Mouse (Mus musculus) midbrain, embryonic 12.5 days (tissue): ENCODE measurements at regions not wholly inside any gene's neighbourhood (a gene's known extent, or its start where the extent isn't known, plus 50 kb on each side); places are given as distances from the start of the nearest gene placed in this dataset.

Experiments used
- ATAC-seq: fragments of 200-750 bp; cut with Nextera tagmentation; 2 replicates; pipeline ENCODE4 v1.8.0; 2017; ENCODE audit warnings: low read depth, moderate TSS enrichment, moderate library complexity; ENCODE audit not compliant: low FRiP score
- H3K27ac ChIP-seq: fragments of 300-500 bp; sonication (generic); replicated peaks from 2 replicates; pipeline ENCODE4 v1.5.1; 2016; ENCODE audit warnings: mild to moderate bottlenecking
- H3K27me3 ChIP-seq: fragments of 300-500 bp; sonication (generic); 2 replicates; pipeline ENCODE4 v1.6.1; 2016; ENCODE audit warnings: mild to moderate bottlenecking
- H3K36me3 ChIP-seq: fragments of 300-500 bp; sonication (generic); 2 replicates; pipeline ENCODE4 v1.6.1; 2016
- H3K4me1 ChIP-seq: fragments of 300-500 bp; sonication (generic); 2 replicates; pipeline ENCODE4 v1.6.1; 2016
- H3K4me2 ChIP-seq: fragments of 300-500 bp; sonication (generic); replicated peaks from 2 replicates; pipeline ENCODE4 v1.6.1; 2016; ENCODE audit warnings: mild to moderate bottlenecking, moderate library complexity
- H3K4me3 ChIP-seq: fragments of 300-500 bp; sonication (generic); 2 replicates; pipeline ENCODE4 v1.5.1; 2016; ENCODE audit warnings: mild to moderate bottlenecking
- H3K9ac ChIP-seq: fragments of 300-500 bp; sonication (generic); replicated peaks from 2 replicates; pipeline ENCODE4 v1.6.1; 2016; ENCODE audit warnings: mild to moderate bottlenecking, moderate library complexity
- H3K9me3 ChIP-seq: fragments of 300-500 bp; sonication (generic); 2 replicates; pipeline ENCODE4 v1.6.1; 2016; ENCODE audit warnings: mild to moderate bottlenecking
- WGBS: fragments of 180-500 bp; shearing (Covaris S2); methylation state at CpG from one replicate; pipeline ENCODE4 v1.1.7; 2016; 5-methylcytosine and 5-hydroxymethylcytosine counted together

DNA sequence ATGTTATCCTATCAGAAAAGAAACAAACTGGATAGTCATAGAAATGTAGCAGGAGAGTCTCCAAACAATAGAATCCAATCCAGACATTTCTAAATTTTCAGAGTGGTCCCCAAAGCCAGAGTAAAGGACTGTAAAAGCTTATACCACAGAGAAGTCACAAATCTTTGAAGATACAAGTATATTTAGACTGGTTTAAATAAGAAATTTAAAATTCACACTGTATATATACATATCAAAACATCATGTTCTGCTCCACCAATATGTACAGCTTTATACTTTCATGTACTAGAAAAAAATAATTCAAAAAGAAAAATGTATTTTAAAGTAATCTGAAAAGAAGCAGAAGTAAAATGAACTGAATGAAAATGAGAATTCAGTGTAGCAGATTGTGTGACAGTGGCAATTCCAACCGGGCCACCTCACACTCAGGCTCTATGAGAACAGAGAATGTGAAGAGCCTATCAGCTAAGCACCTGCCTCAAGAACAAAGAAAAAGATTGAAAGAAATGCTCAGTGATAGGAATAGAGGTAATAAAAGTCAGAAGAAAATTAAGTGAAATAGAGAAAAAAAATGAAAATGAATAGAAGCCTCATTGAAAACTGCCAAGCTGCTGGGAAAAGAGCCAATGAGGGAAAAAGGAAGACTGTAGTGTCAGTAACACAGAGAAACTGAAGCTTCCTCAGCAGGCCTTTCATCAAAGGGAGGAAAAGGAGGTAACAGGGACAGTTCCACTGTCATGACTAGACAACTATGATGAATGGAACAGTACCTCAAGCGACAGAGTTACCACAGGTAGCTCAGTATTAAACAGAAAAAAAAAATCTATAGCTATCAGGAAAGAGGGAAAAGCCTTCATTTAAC, 209.5 kb downstream of the Cst10 start:
- H3K4me1 ChIP-seq: no peaks in the 10 kb centered on the region
- H3K9me3 ChIP-seq: no peaks in the 10 kb centered on the region
- ATAC-seq: no peak
- no peak overlapping the region for H3K27ac ChIP-seq
- 89% methylated on average over 2 of the region's 2 CpGs for WGBS
- no peaks in the 10 kb centered on the region for H3K36me3 ChIP-seq
- H3K4me2 ChIP-seq: no peak overlapping the region
- no peaks in the 10 kb centered on the region for H3K27me3 ChIP-seq
- H3K9ac ChIP-seq: no peak overlapping the region
- no peak overlapping the region for H3K4me3 ChIP-seq

DNA sequence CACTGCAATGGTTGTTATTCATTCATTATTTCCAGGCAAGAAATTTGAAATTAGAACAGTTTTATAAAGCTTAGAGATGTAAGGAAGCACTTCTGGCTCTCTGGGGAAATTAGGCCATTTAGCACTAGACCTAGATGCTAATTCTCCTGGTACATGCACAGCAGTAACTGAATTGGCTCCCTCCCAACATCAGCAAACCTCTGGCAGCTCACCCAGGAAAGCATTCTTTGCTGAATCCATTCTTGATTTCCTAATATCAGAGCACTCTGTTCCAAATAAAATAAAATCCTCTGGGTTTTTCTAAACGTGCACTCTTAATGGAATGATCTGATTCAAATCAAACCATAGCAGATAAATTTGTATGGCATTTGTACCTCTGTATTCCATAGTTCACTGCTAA, 203.4 kb upstream of the Syndig1 start:
- Histone ChIP-seq H3K27ac (no peak overlapping the region), H3K36me3 (no peaks in the 10 kb centered on the region), H3K4me3 (no peak overlapping the region), H3K4me2 (no peak overlapping the region), H3K9me3 (no peaks in the 10 kb centered on the region), H3K4me1 (no peaks in the 10 kb centered on the region), H3K27me3 (no peaks in the 10 kb centered on the region), H3K9ac (no peak overlapping the region)
- no peak for ATAC-seq
- 63% methylated on average over 1 of the region's 1 CpGs for WGBS

DNA sequence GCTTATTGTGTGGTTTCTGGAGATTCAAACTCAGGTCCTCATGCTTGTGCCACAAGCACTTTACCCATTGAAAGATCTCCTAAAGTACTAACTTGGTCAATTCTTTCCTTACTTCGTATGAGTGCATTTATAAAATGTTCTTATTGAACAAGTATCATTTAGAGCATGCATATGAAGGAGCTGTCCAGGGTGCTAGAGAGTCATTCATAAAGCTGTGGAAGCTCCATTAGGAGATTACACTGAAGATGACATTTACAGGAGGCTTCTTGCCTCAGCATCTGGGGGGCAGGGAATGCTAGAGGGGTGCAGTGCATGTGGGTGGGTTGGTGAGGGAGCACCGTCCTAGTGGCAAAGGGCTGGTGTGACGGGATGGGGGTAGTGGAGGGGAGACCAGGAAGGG, 187.8 kb upstream of the Syndig1 start:
- ATAC-seq: no peak
- Histone ChIP-seq H3K9me3 (no peaks in the 10 kb centered on the region), H3K27ac (no peak overlapping the region), H3K4me2 (no peak overlapping the region), H3K27me3 (no peaks in the 10 kb centered on the region), H3K4me1 (no peaks in the 10 kb centered on the region), H3K36me3 (no peaks in the 10 kb centered on the region), H3K4me3 (no peak overlapping the region), H3K9ac (no peak overlapping the region)
- 92% methylated on average over 3 of the region's 3 CpGs for WGBS

DNA sequence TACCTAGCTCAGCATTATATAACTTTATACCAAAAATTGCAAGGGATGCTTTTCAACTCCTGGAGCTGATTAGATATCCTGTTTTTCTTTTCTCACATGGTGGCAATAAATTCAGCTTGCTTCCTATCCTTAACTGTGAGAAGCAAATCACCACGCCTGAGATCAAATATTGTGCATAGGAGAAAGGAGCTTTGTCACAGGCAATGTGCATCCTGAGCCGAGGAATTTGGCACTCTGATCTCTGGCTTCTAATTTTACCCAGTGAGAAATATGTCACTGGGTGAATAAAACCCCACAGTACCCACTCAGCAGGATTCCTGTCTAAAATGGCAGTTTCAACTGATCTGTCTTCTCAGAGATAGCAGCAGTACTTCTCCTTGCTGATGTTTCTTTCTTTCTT, 177.2 kb upstream of the Syndig1 start:
- no peaks in the 10 kb centered on the region for H3K4me1 ChIP-seq
- no peak overlapping the region for H3K27ac ChIP-seq
- whole genome bisulfite sequencing: 67% methylated on average over 2 of the region's 2 CpGs
- no peaks in the 10 kb centered on the region for H3K36me3 ChIP-seq
- H3K4me2 ChIP-seq: no peak overlapping the region
- no peak for ATAC-seq
- H3K9me3 ChIP-seq: no peaks in the 10 kb centered on the region
- no peaks in the 10 kb centered on the region for H3K27me3 ChIP-seq
- H3K9ac ChIP-seq: no peak overlapping the region
- no peak overlapping the region for H3K4me3 ChIP-seq

DNA sequence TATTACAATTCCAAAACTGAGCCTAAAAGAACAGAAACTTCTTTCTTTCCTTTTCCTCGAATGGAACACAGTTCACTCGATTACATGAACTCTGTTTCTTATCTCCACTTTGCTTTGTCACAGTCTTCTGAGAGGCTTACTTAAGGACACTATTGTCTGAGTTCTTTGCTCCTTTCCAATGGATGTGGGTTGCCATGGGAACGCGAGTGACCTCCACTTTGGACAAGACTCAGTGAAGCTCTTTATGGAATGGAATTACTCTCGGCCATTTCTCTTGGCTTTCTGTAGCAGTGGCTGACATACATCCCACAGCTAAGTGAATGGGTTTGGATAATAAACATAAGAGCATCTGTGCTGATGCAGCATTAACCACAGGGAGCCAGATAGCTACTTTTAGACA, 167.9 kb upstream of the Syndig1 start:
- WGBS: 38% methylated on average over 5 of the region's 5 CpGs
- peak; percentile 69; the same call in 1 of the 2 replicates for ATAC-seq

DNA sequence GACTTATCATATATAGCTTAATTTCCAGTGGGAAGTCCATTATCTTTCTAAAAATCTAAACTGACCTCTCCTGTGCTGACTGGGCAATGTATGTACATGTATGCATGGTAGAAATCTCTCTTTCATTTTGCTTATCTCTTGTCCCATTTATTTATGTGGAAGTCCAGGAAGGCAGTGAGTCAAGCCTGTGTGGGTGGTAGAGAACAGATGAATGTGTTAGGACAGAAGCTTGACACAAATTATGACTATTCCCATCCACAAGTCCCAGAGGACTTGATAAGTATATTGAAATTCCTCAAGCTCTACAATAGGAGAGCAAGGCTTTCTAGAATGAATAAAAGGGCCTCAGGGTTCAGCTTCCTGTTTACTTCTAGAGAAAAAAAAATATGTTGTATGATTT, 164.6 kb upstream of the Syndig1 start:
- H3K4me2 ChIP-seq: no peak overlapping the region
- peaks cover 5% of the 10 kb centered on the region; the same call in 1 of the 2 replicates for H3K4me1 ChIP-seq
- H3K36me3 ChIP-seq: no peaks in the 10 kb centered on the region
- no peak overlapping the region for H3K27ac ChIP-seq
- no peak overlapping the region for H3K9ac ChIP-seq
- ATAC-seq: no peak
- no peaks in the 10 kb centered on the region for H3K9me3 ChIP-seq
- H3K4me3 ChIP-seq: no peak overlapping the region
- no peaks in the 10 kb centered on the region for H3K27me3 ChIP-seq

More for the DNA sequence above, 167.9 kb upstream of the Syndig1 start:
- no peaks in the 10 kb centered on the region for H3K9me3 ChIP-seq
- no peak overlapping the region for H3K4me2 ChIP-seq
- H3K36me3 ChIP-seq: no peaks in the 10 kb centered on the region
- no peak overlapping the region for H3K9ac ChIP-seq
- peaks cover 5% of the 10 kb centered on the region; the same call in 1 of the 2 replicates for H3K4me1 ChIP-seq
- H3K4me3 ChIP-seq: no peak overlapping the region
- no peaks in the 10 kb centered on the region for H3K27me3 ChIP-seq
- H3K27ac ChIP-seq: no peak overlapping the region

DNA sequence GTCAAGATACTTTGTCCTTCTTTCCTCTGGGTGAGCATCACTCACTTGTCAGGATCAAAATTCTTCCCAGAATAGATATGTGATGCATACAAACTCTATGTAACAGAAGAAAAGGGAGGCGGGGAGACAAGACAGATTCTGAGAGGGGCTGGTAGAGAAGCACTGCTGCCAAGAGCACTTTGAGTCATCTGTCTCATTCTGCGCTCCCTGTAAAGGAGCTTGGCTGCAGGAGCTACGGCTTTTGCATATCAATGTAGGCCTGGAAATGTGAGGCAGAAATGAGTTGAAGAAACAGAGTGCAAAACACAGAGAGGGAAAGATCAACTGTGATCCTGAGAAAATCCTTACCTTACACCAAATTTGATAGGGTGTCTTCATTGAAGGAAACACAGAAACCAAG, 162.6 kb upstream of the Syndig1 start:
- WGBS: 77% methylated on average over 3 of the region's 3 CpGs
- no peak for ATAC-seq

DNA sequence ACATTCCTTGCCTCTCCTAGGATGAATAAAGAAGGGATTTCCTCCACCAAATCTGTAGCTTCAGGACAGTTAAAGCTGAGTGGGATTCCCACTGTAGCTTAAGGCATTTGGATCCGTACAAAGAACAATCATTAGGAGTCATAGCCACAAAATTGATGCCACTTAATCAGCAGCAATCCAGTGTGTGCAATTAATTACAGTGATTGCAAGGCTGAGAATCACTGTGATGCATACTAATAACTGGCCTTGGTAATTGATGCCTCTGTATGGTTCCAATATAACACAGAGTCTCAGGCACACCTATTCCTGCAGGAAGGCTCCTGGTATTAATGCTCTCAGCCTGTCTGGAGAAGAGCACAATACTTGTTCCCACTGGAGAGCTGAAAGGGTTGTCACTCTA, 157.1 kb upstream of the Syndig1 start:
- no peak overlapping the region for H3K9ac ChIP-seq
- no peak overlapping the region for H3K4me2 ChIP-seq
- H3K27me3 ChIP-seq: no peaks in the 10 kb centered on the region
- no peak overlapping the region for H3K4me3 ChIP-seq
- no peaks in the 10 kb centered on the region; the same call in 1 of the 2 replicates for H3K4me1 ChIP-seq
- 58% methylated on average over 1 of the region's 1 CpGs for WGBS
- ATAC-seq: no peak
- no peaks in the 10 kb centered on the region for H3K9me3 ChIP-seq
- H3K36me3 ChIP-seq: no peaks in the 10 kb centered on the region
- H3K27ac ChIP-seq: no peak overlapping the region

More for the DNA sequence above, 162.6 kb upstream of the Syndig1 start:
- Histone ChIP-seq H3K36me3 (no peaks in the 10 kb centered on the region), H3K27me3 (no peaks in the 10 kb centered on the region), H3K27ac (no peak overlapping the region), H3K4me1 (no peaks in the 10 kb centered on the region; the same call in 1 of the 2 replicates), H3K9ac (no peak overlapping the region), H3K9me3 (no peaks in the 10 kb centered on the region), H3K4me2 (no peak overlapping the region), H3K4me3 (no peak overlapping the region)

DNA sequence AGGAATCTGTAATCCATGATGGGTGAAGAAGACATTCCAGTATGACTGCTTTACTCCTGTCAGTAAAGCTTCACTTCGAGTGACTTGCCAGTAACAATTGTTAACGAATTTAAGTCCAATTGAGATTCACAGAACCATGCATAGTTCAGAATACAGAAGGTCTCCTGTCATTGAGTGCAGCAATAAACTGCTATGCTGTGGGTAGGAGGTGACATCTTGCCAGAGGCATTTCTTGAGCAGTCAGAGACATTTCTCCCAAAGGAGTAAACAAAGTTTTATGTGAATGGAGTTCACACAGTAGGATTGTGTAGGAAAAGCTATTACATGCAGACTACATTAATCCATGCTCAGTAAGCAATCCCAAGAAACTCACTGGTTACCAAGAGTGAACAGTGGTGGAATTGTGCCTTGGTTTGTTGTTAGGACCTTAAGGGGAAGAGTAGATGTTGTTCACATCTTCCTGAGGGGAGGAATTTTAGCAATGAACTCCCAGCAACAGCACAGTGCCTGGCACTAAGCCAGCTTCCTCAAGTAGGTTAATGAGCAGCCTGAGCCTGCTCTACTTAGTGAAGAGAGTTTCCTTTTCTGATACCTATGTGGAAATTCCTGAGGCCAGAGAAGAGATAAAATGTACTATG, 149.1 kb upstream of the Syndig1 start:
- H3K36me3 ChIP-seq: no peaks in the 10 kb centered on the region
- WGBS: 63% methylated on average over 2 of the region's 2 CpGs
- ATAC-seq: no peak

DNA sequence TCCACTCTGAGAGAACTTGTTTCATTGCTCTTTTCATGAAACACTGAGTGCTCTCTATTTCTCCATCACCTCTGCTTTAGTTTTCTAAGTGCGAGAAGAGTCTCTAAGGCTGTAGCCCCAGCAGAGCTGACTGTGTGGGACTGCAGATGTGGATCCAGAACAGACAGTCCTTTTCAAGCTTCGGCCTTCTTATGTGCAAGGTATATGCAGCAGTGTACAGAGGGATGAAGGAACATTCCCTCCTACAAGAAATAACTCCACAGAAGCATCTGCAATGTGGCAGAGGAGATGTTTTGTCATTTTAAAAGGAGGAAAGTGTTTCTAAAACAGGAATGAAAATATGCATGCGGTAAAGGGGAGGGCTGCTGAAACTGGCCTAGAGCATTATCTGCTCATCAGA, 106.7 kb upstream of the Syndig1 start:
- no peak for ATAC-seq
- no peak overlapping the region for H3K27ac ChIP-seq
- 86% methylated on average over 3 of the region's 3 CpGs for WGBS
- H3K36me3 ChIP-seq: no peaks in the 10 kb centered on the region
- H3K9me3 ChIP-seq: no peaks in the 10 kb centered on the region
- no peak overlapping the region for H3K4me2 ChIP-seq
- H3K9ac ChIP-seq: no peak overlapping the region
- H3K4me3 ChIP-seq: no peak overlapping the region
- no peaks in the 10 kb centered on the region for H3K4me1 ChIP-seq
- H3K27me3 ChIP-seq: no peaks in the 10 kb centered on the region

More for the DNA sequence above, 149.1 kb upstream of the Syndig1 start:
- H3K9me3 ChIP-seq: no peaks in the 10 kb centered on the region
- no peak overlapping the region for H3K4me2 ChIP-seq
- H3K4me1 ChIP-seq: no peaks in the 10 kb centered on the region
- no peak overlapping the region for H3K9ac ChIP-seq
- H3K27me3 ChIP-seq: no peaks in the 10 kb centered on the region
- H3K4me3 ChIP-seq: no peak overlapping the region
- no peak overlapping the region for H3K27ac ChIP-seq

DNA sequence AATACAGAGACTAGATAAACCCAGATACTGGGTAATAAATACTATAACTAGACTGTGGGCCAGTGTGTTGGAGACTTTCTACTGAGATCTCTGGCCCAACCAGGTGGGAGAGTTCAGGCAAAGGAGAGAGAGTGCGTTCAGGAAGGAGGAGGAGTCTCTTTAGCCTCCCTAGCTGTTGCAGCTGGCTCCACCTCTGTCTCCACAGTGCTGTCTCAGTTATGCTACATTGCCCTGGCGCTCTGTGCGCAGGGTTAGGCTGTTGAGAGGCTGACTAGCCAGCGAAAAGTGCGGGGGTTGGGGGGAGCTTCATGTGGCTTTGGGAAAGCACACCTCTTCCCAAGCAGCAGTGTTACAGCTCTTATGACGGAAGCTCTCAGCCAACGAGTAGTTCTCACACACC, 104.7 kb upstream of the Syndig1 start:
- Histone ChIP-seq H3K4me1 (no peaks in the 10 kb centered on the region), H3K4me3 (no peak overlapping the region), H3K27me3 (no peaks in the 10 kb centered on the region), H3K9me3 (no peaks in the 10 kb centered on the region), H3K9ac (no peak overlapping the region), H3K4me2 (no peak overlapping the region), H3K36me3 (no peaks in the 10 kb centered on the region), H3K27ac (no peak overlapping the region)
- 0 out of 2 replicates have a peak, but pooled peaks have one; percentile 42 for ATAC-seq
- WGBS: 21% methylated on average over 7 of the region's 7 CpGs

DNA sequence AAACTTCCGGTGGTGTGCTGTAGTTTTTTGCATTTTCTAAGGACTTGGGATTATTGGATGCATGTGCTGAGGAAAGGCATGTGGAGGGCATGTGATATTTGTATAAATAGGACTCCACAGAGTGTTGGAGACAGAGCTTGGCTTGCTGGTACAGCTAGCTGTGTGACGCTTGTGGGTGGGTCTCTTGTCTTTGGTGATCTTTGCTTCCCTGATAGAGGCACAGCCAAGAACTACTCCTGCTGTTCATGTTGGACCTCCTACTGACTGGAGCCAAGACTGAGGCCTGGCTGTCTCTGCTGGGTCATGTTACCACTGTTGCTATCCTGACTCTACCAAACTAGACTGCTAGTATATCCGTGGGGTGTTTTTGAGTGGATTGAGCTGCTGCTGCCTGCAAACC, 103.1 kb upstream of the Syndig1 start:
- H3K36me3 ChIP-seq: no peaks in the 10 kb centered on the region
- H3K9ac ChIP-seq: no peak overlapping the region
- H3K4me1 ChIP-seq: no peaks in the 10 kb centered on the region
- no peak for ATAC-seq
- H3K9me3 ChIP-seq: no peaks in the 10 kb centered on the region
- H3K4me3 ChIP-seq: no peak overlapping the region
- 76% methylated on average over 3 of the region's 3 CpGs for WGBS
- no peaks in the 10 kb centered on the region for H3K27me3 ChIP-seq
- no peak overlapping the region for H3K27ac ChIP-seq
- no peak overlapping the region for H3K4me2 ChIP-seq
